Mouse (Mus musculus) forebrain, postnatal 0 days (tissue): ENCODE measurements around the gene Csrp2. TPM values are rescaled to one million over a fixed set of nuclear protein-coding genes. Genes with fewer than 3 reads are reported as not detected.
A peak's percentile ranks its signal among the peaks of the same experiment; 100 is the strongest.

Experiments used
- ATAC-seq: fragments of 200-750 bp; cut with Nextera tagmentation; 2 replicates; pipeline ENCODE4 v1.8.0; 2017; ENCODE audit warnings: mild to moderate bottlenecking, moderate library complexity
- DNase-seq: peaks from one replicate; pipeline ENCODE4 v3.0.0-alpha.2; 2015
- H3K27ac ChIP-seq: fragments of 300-500 bp; sonication (generic); 2 replicates; pipeline ENCODE4 v1.5.1; 2014; ENCODE audit warnings: low read depth, mild to moderate bottlenecking, antibody characterized with exemption, low read length, moderate library complexity, mixed read lengths
- H3K27me3 ChIP-seq: fragments of 300-500 bp; sonication (generic); 2 replicates; pipeline ENCODE4 v1.6.1; 2014; ENCODE audit warnings: mild to moderate bottlenecking, low read length, mixed read lengths; ENCODE audit not compliant: insufficient read depth
- H3K36me3 ChIP-seq: fragments of 300-500 bp; sonication (generic); 2 replicates; pipeline ENCODE4 v1.6.1; 2014; ENCODE audit warnings: mild to moderate bottlenecking, moderate library complexity; ENCODE audit not compliant: insufficient read depth
- H3K4me1 ChIP-seq: fragments of 300-500 bp; sonication (generic); 2 replicates; pipeline ENCODE4 v1.6.1; 2014; ENCODE audit warnings: antibody characterized with exemption; ENCODE audit not compliant: insufficient read depth
- H3K4me2 ChIP-seq: fragments of 300-500 bp; sonication (generic); 2 replicates; pipeline ENCODE4 v1.6.1; 2014; ENCODE audit warnings: low read depth, mild to moderate bottlenecking, moderate library complexity
- H3K4me3 ChIP-seq: fragments of 300-500 bp; sonication (generic); 2 replicates; pipeline ENCODE4 v1.5.1; 2014; ENCODE audit warnings: low read depth, low read length, mixed read lengths
- H3K9ac ChIP-seq: fragments of 300-500 bp; sonication (generic); 2 replicates; pipeline ENCODE4 v1.6.1; 2014; ENCODE audit warnings: mild to moderate bottlenecking
- H3K9me3 ChIP-seq: fragments of 300-500 bp; sonication (generic); 2 replicates; pipeline ENCODE4 v1.6.1; 2016; ENCODE audit warnings: low read length
- CTCF ChIP-seq: sonication (generic); IDR thresholded peaks from 2 replicates; pipeline ENCODE4 v1.5.1; 2016; ENCODE audit warnings: antibody characterized with exemption, control low read depth, low read depth
- WGBS: fragments of 180-500 bp; shearing (Covaris S2); extraction: QIAGEN DNeasy Blood & Tissue Kit; methylation state at CpG from one replicate; pipeline ENCODE4 v1.1.7; 2014; 5-methylcytosine and 5-hydroxymethylcytosine counted together
- polyA plus RNA-seq: library from polyadenylated mRNA; unstranded; fragments of >200 nt; fragmentation: Nextera tagmentation; extraction: Ambion mirVana; gene quantifications from 2 replicates; pipeline ENCODE4 v1.2.1, GENCODE M21; 2015
- total RNA-seq: library from RNA; depleted of rRNA; stranded (reverse); fragments of >200 nt; gene quantifications from 2 replicates; pipeline ENCODE4 v1.2.3, GENCODE M21; 2014; rRNA removed

Gene Csrp2
- total RNA-seq (147 and 199 TPM in 2 replicates), polyA plus RNA-seq (128 and 164 TPM in 2 replicates)

DNA sequence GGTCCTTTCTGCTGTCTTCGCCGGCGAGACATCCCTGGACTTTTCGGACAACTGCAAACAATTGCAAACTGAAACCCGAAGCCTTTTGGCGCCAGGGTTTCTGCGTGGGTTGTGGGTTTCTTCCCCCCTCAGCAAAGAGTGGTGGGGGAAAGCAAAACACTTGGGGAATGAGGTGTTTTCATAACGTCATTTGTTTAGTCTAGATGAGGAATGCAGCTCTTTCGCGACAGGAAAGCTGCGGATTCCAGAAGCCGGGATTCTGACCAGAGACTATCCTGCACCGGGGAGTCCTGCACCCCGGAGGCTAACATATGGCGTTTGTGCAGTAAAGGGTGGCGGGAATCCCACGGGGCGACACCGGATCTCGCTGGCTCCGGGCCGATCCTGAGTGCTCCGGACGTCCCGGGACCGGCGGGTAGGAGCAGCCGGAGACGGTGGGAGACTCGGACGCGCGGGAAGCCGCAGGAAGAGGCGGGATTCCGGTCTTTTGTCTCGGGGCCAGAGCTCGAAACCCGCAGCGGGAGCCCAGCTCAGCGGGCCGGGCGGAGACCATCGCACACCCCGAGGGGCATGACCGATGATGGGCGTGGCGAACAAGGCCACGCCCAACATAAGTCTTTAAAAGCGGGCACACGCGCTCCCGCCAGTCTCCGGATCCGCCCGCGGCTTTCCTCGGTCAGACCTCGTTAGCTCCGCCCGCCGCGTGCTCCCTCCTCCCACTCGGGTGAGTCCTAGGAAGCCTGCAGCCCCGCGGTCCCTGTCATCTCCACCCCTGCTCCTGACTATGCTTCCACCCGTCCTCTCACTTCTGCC lies at the start of gene Csrp2:
Gene Csrp2 (plus strand): TSS at position 259 of the 813 bp plus-strand sequence.
- TF ChIP-seq CTCF, result no peak
- under 1% methylated on average over 67 of the region's 67 CpGs for WGBS
- ATAC-seq (peak; percentile 90), DNase-seq (peak; percentile 93)
- Histone ChIP-seq H3K4me2 (peak within 1 kb of the TSS; percentile 91), H3K4me3 (peak within 1 kb of the TSS; percentile 78), H3K4me1 (peaks cover 26% of the 10 kb centered on the region; the same call in 1 of the 2 replicates), H3K27ac (peak within 1 kb of the TSS; percentile 91), H3K9me3 (no peaks in the 10 kb centered on the region), H3K27me3 (no peaks in the 10 kb centered on the region), H3K36me3 (no peaks in the 10 kb centered on the region), H3K9ac (peak within 1 kb of the TSS; percentile 90)

DNA sequence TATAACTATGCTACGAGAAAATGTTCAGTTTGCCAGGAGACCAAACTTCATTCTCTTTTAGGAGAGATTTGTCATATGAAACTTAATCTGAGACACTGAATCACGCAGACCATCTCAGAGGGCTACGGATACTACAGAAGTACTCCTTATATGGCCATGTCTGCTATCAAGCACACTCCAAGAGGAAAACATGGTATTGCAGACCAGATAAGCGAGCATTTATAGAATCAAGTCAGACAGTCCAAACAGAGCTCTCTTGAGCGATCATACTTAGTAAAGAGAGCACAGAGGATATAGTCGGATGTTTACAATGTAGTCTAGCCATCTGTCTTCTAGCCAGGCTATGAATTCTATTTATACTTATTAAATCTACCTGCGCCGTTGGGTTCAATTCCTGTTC lies 44.7 kb upstream of the Csrp2 start:
- Histone ChIP-seq H3K4me1 (no peaks in the 10 kb centered on the region), H3K4me2 (no peak overlapping the region), H3K4me3 (no peak overlapping the region), H3K9ac (no peak overlapping the region), H3K27ac (no peak overlapping the region), H3K36me3 (no peaks in the 10 kb centered on the region), H3K9me3 (no peaks in the 10 kb centered on the region), H3K27me3 (no peaks in the 10 kb centered on the region)
- ATAC-seq, result no peak; the same call in 1 of the 2 replicates
- WGBS, result 86% methylated on average over 8 of the region's 8 CpGs
- TF ChIP-seq CTCF, result no peak
- DNase-seq, result no peak

DNA sequence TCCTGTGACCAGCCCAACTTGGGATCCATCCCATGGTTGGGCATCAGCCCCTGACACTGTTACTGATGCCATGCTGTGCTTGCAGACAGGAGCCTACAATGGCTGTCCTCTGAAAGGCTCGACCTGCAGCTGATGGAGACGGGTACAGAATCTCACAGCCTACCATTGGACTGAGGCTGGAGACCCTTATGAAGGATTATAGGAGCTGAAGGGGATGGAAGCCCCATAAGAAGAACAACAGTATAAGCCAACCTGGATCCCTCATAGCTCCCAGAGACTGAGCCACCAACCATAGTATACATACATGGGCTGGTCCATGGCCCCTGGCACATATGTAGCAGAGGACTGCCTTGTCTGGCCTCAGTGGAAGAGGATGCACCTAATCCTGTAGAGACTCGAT lies 42.6 kb upstream of the Csrp2 start:
- ATAC-seq (no peak), DNase-seq (no peak)
- Histone ChIP-seq H3K36me3 (no peaks in the 10 kb centered on the region), H3K4me1 (no peaks in the 10 kb centered on the region), H3K27me3 (no peaks in the 10 kb centered on the region), H3K9me3 (no peaks in the 10 kb centered on the region), H3K9ac (no peak overlapping the region), H3K4me3 (no peak overlapping the region), H3K4me2 (no peak overlapping the region), H3K27ac (no peak overlapping the region)
- TF ChIP-seq CTCF, result no peak
- WGBS, result 89% methylated on average over 3 of the region's 3 CpGs

DNA sequence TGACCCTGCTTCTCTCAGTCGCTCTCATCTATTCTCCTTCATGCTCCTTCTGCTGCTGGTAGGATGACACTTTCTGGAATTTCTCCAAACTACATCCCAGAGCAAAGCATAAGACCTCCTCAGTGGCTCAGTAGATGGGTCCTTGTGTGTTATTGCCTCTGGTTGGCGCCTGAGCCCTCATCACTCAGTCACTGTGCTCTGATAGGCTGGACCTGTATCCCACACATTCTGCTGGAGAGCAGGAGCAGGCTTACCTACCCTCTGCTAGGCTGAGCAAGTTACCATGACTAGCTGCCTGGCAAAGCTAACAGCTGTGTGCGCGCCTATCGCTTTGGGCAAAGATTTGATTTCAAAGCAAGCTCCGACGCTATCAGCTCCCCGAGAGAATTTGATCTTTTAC lies 41.7 kb upstream of the Csrp2 start:
- 83% methylated on average over 8 of the region's 8 CpGs for WGBS
- Histone ChIP-seq H3K27ac (no peak overlapping the region), H3K4me2 (no peak overlapping the region), H3K9me3 (no peaks in the 10 kb centered on the region), H3K36me3 (no peaks in the 10 kb centered on the region), H3K4me3 (no peak overlapping the region), H3K27me3 (no peaks in the 10 kb centered on the region), H3K9ac (no peak overlapping the region), H3K4me1 (no peaks in the 10 kb centered on the region)
- TF ChIP-seq CTCF, result no peak
- DNase-seq, result no peak
- ATAC-seq, result no peak

DNA sequence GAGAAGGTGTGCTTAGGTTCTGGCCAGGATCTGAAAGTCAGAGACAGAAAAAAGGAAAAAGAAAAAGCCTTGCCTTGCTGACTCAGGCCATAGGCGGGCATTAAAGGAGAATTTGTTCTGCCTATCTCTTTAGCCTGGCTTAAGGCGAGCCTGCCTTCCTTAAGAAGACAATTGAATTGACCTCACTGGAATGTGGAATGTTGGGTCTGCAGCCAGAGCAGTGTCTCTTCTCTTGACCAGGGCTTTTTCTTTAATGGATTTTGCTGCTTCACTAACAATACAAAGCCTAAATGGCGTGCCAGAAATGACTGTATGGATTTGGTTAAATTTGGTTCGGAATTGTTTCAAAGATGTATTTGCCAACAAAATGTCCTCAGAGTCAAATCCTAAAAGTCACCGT lies 40.9 kb upstream of the Csrp2 start:
- Histone ChIP-seq H3K27me3 (no peaks in the 10 kb centered on the region), H3K36me3 (no peaks in the 10 kb centered on the region), H3K4me1 (no peaks in the 10 kb centered on the region), H3K9ac (no peak overlapping the region), H3K4me3 (no peak overlapping the region), H3K9me3 (no peaks in the 10 kb centered on the region), H3K4me2 (no peak overlapping the region), H3K27ac (no peak overlapping the region)
- no peak for TF ChIP-seq CTCF
- WGBS, result 46% methylated on average over 5 of the region's 5 CpGs
- no peak for ATAC-seq
- DNase-seq, result no peak

- TF ChIP-seq CTCF, result no peak
- 45% methylated on average over 7 of the region's 7 CpGs for WGBS
These were observed 40.0 kb upstream of the Csrp2 start for GRCm38 (mm10) chr10:110879426-110880066.

DNA sequence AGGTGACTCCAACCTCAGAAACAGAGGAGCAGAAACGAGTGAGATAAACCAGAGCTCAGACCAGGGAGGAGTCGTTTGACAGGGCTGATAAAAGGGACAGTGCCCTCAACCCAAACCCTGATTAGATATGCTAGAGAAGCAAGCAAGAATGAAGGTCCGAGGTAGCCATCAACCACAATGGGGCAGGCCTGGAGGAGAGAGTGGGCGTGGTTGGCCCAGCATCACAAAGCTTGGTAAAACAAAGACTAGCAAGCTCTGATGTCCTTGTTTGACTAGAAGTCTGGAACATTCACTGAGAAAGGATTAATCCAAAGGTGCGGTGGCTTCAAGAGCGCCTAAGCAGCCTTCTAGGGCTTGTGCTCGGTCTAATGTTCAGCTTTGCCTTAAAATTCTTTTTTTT lies 38.2 kb upstream of the Csrp2 start:
- Histone ChIP-seq H3K9me3 (no peaks in the 10 kb centered on the region), H3K36me3 (no peaks in the 10 kb centered on the region), H3K4me3 (no peak overlapping the region), H3K4me1 (no peaks in the 10 kb centered on the region), H3K4me2 (no peak overlapping the region), H3K27ac (no peak overlapping the region), H3K27me3 (no peaks in the 10 kb centered on the region), H3K9ac (no peak overlapping the region)
- 78% methylated on average over 7 of the region's 7 CpGs for WGBS
- no peak for TF ChIP-seq CTCF
- ATAC-seq (no peak), DNase-seq (no peak)

More at GRCm38 (mm10) chr10:110879426-110880066, 40.0 kb upstream of the Csrp2 start:
- ATAC-seq, result no peak
- no peak overlapping the region for H3K27ac ChIP-seq
- H3K9ac ChIP-seq, result no peak overlapping the region
- no peak overlapping the region for H3K4me3 ChIP-seq
- DNase-seq, result no peak
- H3K4me2 ChIP-seq, result no peak overlapping the region
- no peaks in the 10 kb centered on the region for H3K27me3 ChIP-seq
- H3K9me3 ChIP-seq, result no peaks in the 10 kb centered on the region
- H3K4me1 ChIP-seq, result no peaks in the 10 kb centered on the region
- H3K36me3 ChIP-seq, result no peaks in the 10 kb centered on the region
